Mouse (Mus musculus): ENCODE measurements at regions not wholly inside any gene's neighbourhood (a gene's known extent, or its start where the extent isn't known, plus 50 kb on each side); places are given as distances from the start of the nearest gene placed in this dataset.

DNA sequence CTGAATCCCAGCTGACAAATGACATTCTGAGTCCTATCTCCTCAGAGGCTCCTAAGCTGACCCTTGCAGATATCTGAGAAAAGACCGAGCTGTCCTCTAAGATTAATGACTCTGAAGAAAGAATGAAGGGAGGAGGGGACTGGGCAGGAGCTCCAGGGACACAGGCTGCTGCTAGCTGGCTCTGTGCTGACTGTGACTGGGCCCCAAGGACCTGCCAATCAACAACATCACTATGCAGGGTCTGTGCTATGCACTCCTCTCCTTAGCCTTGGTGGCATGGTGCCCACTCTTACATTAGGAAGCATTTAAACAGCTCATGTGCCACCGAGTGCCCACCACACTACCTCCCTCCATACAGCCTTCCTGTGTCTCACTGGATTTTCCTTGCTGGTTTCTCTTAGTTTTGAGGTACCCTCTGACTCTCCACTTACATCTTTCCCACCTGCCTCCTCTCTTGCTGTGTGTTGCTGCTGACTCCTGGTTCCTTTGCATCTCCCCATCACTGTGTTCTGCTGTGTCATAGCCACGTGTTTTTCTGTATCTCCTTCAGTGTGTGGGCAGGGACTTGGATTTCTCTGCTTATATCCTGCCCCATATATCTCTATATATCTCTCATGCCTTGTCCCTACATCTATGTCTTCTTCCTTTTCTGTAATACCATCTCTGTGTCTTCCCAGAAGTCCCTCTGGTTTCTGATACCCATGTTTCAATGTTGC lies 219.4 kb upstream of the Xylt1 start:
- TF ChIP-seq CTCF (IDR thresholded peaks at IDR 0.05; ENCODE audit: insufficient read depth, low read length) (no peak), POLR2A (IDR thresholded peaks at IDR 0.05; ENCODE audit: borderline replicate concordance, extremely low read depth, low read depth, low read length) (no peak)

All from lung, adult 2 months (tissue).